9 mouse cellular contexts compared by ENCODE assay signal in the genomic region with DNA sequence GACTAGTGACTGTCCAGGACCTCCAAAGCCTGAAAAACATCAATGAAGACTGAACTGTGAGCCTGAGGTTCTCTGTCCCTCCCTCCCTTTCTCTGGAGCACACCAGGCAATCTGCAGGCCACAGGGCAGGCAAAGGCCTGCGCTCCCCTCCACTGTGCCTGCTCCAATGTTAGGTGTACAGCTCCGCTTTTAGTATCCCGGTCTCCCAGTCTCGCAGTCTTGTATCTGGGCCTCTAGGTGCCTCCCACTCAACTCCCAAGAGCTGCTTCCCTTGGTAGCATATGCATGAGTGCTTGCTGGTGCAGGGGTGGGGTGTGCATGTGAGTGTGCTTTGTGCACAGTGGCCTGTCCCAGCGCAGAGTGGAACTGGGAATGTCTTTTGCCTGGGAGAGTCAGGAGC.
A peak's percentile ranks its signal among the peaks of the same experiment; 100 is the strongest.
DNase-seq lines count a peak whose midpoint lies in the region; ATAC-seq and TF ChIP-seq lines count a peak whose summit lies in the region.
"Had no signal": no experiment of that assay in that cellular context is flagged by ENCODE, and none has a peak within 500 bp of the region (broad histone marks: within the 10 kb centered on the region; RNA-seq: fewer than 3 reads in every experiment).

No protein-coding gene starts in this region.

- peaks cover 15% of the 10 kb centered on the region for H3K27me3 ChIP-seq in embryonic facial prominence, embryonic 12.5 days
- H3K27me3 ChIP-seq in forebrain, postnatal 0 days (ENCODE audit: insufficient read depth, low read length): no peaks in the 10 kb centered on the region
- H3K27me3 ChIP-seq in midbrain, embryonic 11.5 days (ENCODE audit: control insufficient read depth, insufficient read depth, low read length): peaks cover 24% of the 10 kb centered on the region

- H3K9me3 ChIP-seq in embryonic facial prominence, embryonic 12.5 days: no peaks in the 10 kb centered on the region
- H3K9me3 ChIP-seq in forebrain, postnatal 0 days (ENCODE audit: low read length): no peaks in the 10 kb centered on the region
- H3K9me3 ChIP-seq in midbrain, embryonic 11.5 days (ENCODE audit: control insufficient read depth, low read length): no peaks in the 10 kb centered on the region

- no peak overlapping the region for H3K27ac ChIP-seq in embryonic facial prominence, embryonic 12.5 days
- no peak overlapping the region for H3K27ac ChIP-seq in forebrain, postnatal 0 days (ENCODE audit: low read depth, low read length)
- H3K27ac ChIP-seq in midbrain, embryonic 11.5 days (ENCODE audit: low read depth, low read length): no peak overlapping the region

- TF ChIP-seq CTCF in forebrain, postnatal 0 days (IDR thresholded peaks at IDR 0.05; ENCODE audit: low read depth): no peak

- no peak overlapping the region for H3K9ac ChIP-seq in embryonic facial prominence, embryonic 12.5 days
- no peak overlapping the region for H3K9ac ChIP-seq in forebrain, postnatal 0 days
- no peak overlapping the region for H3K9ac ChIP-seq in midbrain, embryonic 11.5 days (ENCODE audit: low read length)

- no peaks in the 10 kb centered on the region for H3K4me1 ChIP-seq in embryonic facial prominence, embryonic 12.5 days
- no peaks in the 10 kb centered on the region for H3K4me1 ChIP-seq in forebrain, postnatal 0 days (ENCODE audit: insufficient read depth)
- 0 out of 2 replicates have a peak, but pooled peaks cover 3% of the 10 kb centered on the region for H3K4me1 ChIP-seq in midbrain, embryonic 11.5 days (ENCODE audit: control insufficient read depth, insufficient read depth, low read length)

- peak; percentile 10 for DNase-seq in layer of hippocampus, adult 11-12 months (ENCODE audit: low spot score)
- no peak for DNase-seq in layer of hippocampus, postnatal 14 days (ENCODE audit: low spot score in 2 of 2)
- DNase-seq in forebrain, postnatal 0 days: no peak
- DNase-seq in midbrain, embryonic 11.5 days (ENCODE audit: low spot score, missing footprints): no peak
- no peak for DNase-seq in cerebellum, adult 18-20 months
- no peak for DNase-seq in adrenal gland, postnatal 36 days
- DNase-seq in lung, postnatal 14 days: no peak
- DNase-seq: cerebellum, adult 11 months had no signal

- 37% methylated on average over 5 of the region's 5 CpGs for WGBS in embryonic facial prominence, embryonic 12.5 days
- WGBS in forebrain, postnatal 0 days: 66% methylated on average over 5 of the region's 5 CpGs
- 20% methylated on average over 5 of the region's 5 CpGs for WGBS in midbrain, embryonic 11.5 days

- H3K4me2 ChIP-seq in embryonic facial prominence, embryonic 12.5 days (replicated peaks): no peak overlapping the region
- no peak overlapping the region for H3K4me2 ChIP-seq in forebrain, postnatal 0 days (ENCODE audit: low read depth)
- H3K4me2 ChIP-seq in midbrain, embryonic 11.5 days: no peak overlapping the region

- H3K4me3 ChIP-seq in embryonic facial prominence, embryonic 12.5 days: no peak overlapping the region
- H3K4me3 ChIP-seq in forebrain, postnatal 0 days (ENCODE audit: low read depth, low read length): no peak overlapping the region
- no peak overlapping the region for H3K4me3 ChIP-seq in midbrain, embryonic 11.5 days (ENCODE audit: low read depth, low read length)

- peak; percentile 47; the same call in 1 of the 2 replicates for ATAC-seq in embryonic facial prominence, embryonic 12.5 days (ENCODE audit: insufficient number of reproducible peaks, insufficient read depth, low FRiP score, low TSS enrichment)
- peak; percentile 44 for ATAC-seq in forebrain, postnatal 0 days
- peak; percentile 33; the same call in 1 of the 2 replicates for ATAC-seq in midbrain, embryonic 11.5 days (ENCODE audit: low FRiP score)

- H3K36me3 ChIP-seq in embryonic facial prominence, embryonic 12.5 days: no peaks in the 10 kb centered on the region
- no peaks in the 10 kb centered on the region for H3K36me3 ChIP-seq in forebrain, postnatal 0 days (ENCODE audit: insufficient read depth)
- H3K36me3 ChIP-seq in midbrain, embryonic 11.5 days (ENCODE audit: control insufficient read depth, insufficient read depth, low read length): no peaks in the 10 kb centered on the region
